18 mouse cellular contexts compared by ENCODE assay signal in the genomic region with DNA sequence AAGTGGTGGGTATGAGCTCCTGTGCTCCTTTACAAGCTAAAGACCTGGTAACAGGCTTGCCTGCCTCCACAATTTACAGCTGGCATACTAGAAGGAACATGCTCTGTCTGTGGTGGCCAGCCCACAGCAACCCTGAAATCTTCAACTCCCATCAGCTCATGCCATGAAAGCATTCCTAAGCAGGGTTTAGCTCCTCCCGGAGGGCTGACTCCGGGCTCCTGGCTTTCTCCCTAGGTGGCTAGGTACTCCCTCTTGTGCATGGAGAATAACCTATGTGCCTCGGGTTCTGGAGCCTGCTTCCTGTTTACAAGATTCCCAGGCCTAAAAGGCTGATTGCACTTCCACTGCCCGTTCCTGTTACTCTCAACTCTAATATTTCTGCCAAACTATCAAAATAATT. TPM values are rescaled to one million over a fixed set of nuclear protein-coding genes. Genes with fewer than 3 reads are reported as not detected.
DNase-seq lines count a peak whose midpoint lies in the region; ATAC-seq and TF ChIP-seq lines count a peak whose summit lies in the region.
"Had no signal": no experiment of that assay in that cellular context is flagged by ENCODE, and none has a peak within 500 bp of the region (broad histone marks: within the 10 kb centered on the region; RNA-seq: fewer than 3 reads in every experiment).

No protein-coding gene starts in this region.

- no peak overlapping the region for H3K4me2 ChIP-seq in heart, embryonic 13.5 days
- H3K4me2 ChIP-seq in lung, embryonic 15.5 days, result no peak overlapping the region
- no peak overlapping the region for H3K4me2 ChIP-seq in lung, postnatal 0 days (replicated peaks; ENCODE audit: low read depth, low read length)
- H3K4me2 ChIP-seq in embryonic facial prominence, embryonic 13.5 days, result no peak overlapping the region
- H3K4me2 ChIP-seq: hindbrain, embryonic 15.5 days; limb, embryonic 12.5 days had no signal

- no peak overlapping the region for H3K4me3 ChIP-seq in heart, embryonic 13.5 days
- H3K4me3 ChIP-seq in heart, embryonic 10.5 days, result no peak overlapping the region
- H3K4me3 ChIP-seq in lung, embryonic 15.5 days, result no peak overlapping the region
- no peak overlapping the region for H3K4me3 ChIP-seq in lung, postnatal 0 days (ENCODE audit: low read depth, low read length)
- no peak overlapping the region for H3K4me3 ChIP-seq in E14TG2a.4 (replicated peaks; ENCODE audit: low read length)
- H3K4me3 ChIP-seq in embryonic facial prominence, embryonic 13.5 days, result no peak overlapping the region
- H3K4me3 ChIP-seq: hindbrain, embryonic 15.5 days; limb, embryonic 12.5 days; midbrain, embryonic 10.5 days had no signal

- ATAC-seq in heart, embryonic 13.5 days (ENCODE audit: extremely low read depth, insufficient number of reproducible peaks, low FRiP score, low TSS enrichment), result no peak
- no peak for ATAC-seq in lung, embryonic 15.5 days (ENCODE audit: borderline replicate concordance, extremely low read depth, low FRiP score, low TSS enrichment)
- no peak for ATAC-seq in lung, postnatal 0 days
- ATAC-seq in embryonic facial prominence, embryonic 13.5 days (ENCODE audit: insufficient number of reproducible peaks, insufficient read depth, low FRiP score, low TSS enrichment, low read depth), result no peak
- ATAC-seq: forebrain, postnatal 0 days had no signal

- no peak for DNase-seq in heart, embryonic 10.5 days (ENCODE audit: low spot score)
- no peak for DNase-seq in lung, postnatal 0 days (ENCODE audit: low spot score)
- DNase-seq in gastrocnemius, postnatal 4 days (ENCODE audit: low spot score in 2 of 2), result no peak
- DNase-seq: adrenal gland, postnatal 36 days; cerebellum, postnatal 10 days; embryo, embryonic 11 days; forebrain, postnatal 0 days; gastrocnemius, postnatal 14 days; heart, postnatal 14 days; kidney, adult 2 months; lung, postnatal 36 days had no signal

- no peak for TF ChIP-seq EP300 in lung, postnatal 0 days (IDR thresholded peaks at IDR 0.05)

- no peaks in the 10 kb centered on the region for H3K27me3 ChIP-seq in heart, embryonic 13.5 days (replicated peaks)
- H3K27me3 ChIP-seq in heart, embryonic 10.5 days (ENCODE audit: insufficient read depth, poor library complexity, severe bottlenecking), result no peaks in the 10 kb centered on the region
- H3K27me3 ChIP-seq in lung, embryonic 15.5 days, result no peaks in the 10 kb centered on the region
- no peaks in the 10 kb centered on the region for H3K27me3 ChIP-seq in lung, postnatal 0 days (replicated peaks; ENCODE audit: insufficient read depth, low read length)
- no peaks in the 10 kb centered on the region for H3K27me3 ChIP-seq in E14TG2a.4 (ENCODE audit: insufficient read depth, low read length)
- no peaks in the 10 kb centered on the region for H3K27me3 ChIP-seq in embryonic facial prominence, embryonic 13.5 days
- H3K27me3 ChIP-seq: hindbrain, embryonic 15.5 days; limb, embryonic 12.5 days had no signal

- H3K27ac ChIP-seq in heart, embryonic 13.5 days (replicated peaks), result no peak overlapping the region; the same call in 1 of the 2 replicates
- no peak overlapping the region for H3K27ac ChIP-seq in heart, embryonic 10.5 days
- H3K27ac ChIP-seq in lung, embryonic 15.5 days, result 0 out of 2 replicates have a peak overlapping the region, but pooled peaks have one; percentile 21
- H3K27ac ChIP-seq in lung, postnatal 0 days (ENCODE audit: low read length), result no peak overlapping the region
- H3K27ac ChIP-seq in embryonic facial prominence, embryonic 13.5 days, result no peak overlapping the region
- H3K27ac ChIP-seq: hindbrain, embryonic 15.5 days; limb, embryonic 12.5 days; midbrain, embryonic 10.5 days had no signal

- peaks cover 83% of the 10 kb centered on the region for H3K36me3 ChIP-seq in heart, embryonic 13.5 days
- H3K36me3 ChIP-seq in heart, embryonic 10.5 days, result peaks cover 72% of the 10 kb centered on the region
- H3K36me3 ChIP-seq in lung, embryonic 15.5 days, result peaks cover 59% of the 10 kb centered on the region
- H3K36me3 ChIP-seq in lung, postnatal 0 days (ENCODE audit: insufficient read depth, low read length), result peaks cover 20% of the 10 kb centered on the region
- peaks cover 88% of the 10 kb centered on the region for H3K36me3 ChIP-seq in E14TG2a.4 (ENCODE audit: insufficient read depth, low read length)
- H3K36me3 ChIP-seq in embryonic facial prominence, embryonic 13.5 days, result peaks cover 77% of the 10 kb centered on the region

- no peaks in the 10 kb centered on the region for H3K9me3 ChIP-seq in heart, embryonic 13.5 days
- H3K9me3 ChIP-seq in heart, embryonic 10.5 days, result no peaks in the 10 kb centered on the region
- no peaks in the 10 kb centered on the region for H3K9me3 ChIP-seq in lung, embryonic 15.5 days
- no peaks in the 10 kb centered on the region for H3K9me3 ChIP-seq in lung, postnatal 0 days (ENCODE audit: low read length)
- no peaks in the 10 kb centered on the region for H3K9me3 ChIP-seq in E14TG2a.4 (ENCODE audit: low read length)
- no peaks in the 10 kb centered on the region for H3K9me3 ChIP-seq in embryonic facial prominence, embryonic 13.5 days
- H3K9me3 ChIP-seq: hindbrain, embryonic 15.5 days; limb, embryonic 12.5 days; midbrain, embryonic 10.5 days had no signal

- 0 out of 2 replicates have a peak overlapping the region, but pooled peaks have one; percentile 37 for H3K9ac ChIP-seq in heart, embryonic 13.5 days
- no peak overlapping the region for H3K9ac ChIP-seq in lung, embryonic 15.5 days
- no peak overlapping the region; the same call in 1 of the 2 replicates for H3K9ac ChIP-seq in lung, postnatal 0 days (replicated peaks; ENCODE audit: low read depth)
- peak overlapping the region; percentile 49; the same call in 1 of the 2 replicates for H3K9ac ChIP-seq in embryonic facial prominence, embryonic 13.5 days
- H3K9ac ChIP-seq: forebrain, postnatal 0 days; hindbrain, embryonic 15.5 days; limb, embryonic 12.5 days had no signal

- TF ChIP-seq CTCF in lung, postnatal 0 days (IDR thresholded peaks at IDR 0.05), result no peak
- TF ChIP-seq CTCF in E14TG2a.4 (conservative IDR thresholded peaks at IDR 0.05; ENCODE audit: low read length), result 0 out of 2 replicates have a peak, but pooled peaks have one; percentile 2

- WGBS in heart, embryonic 13.5 days, result 46% methylated on average over 4 of the region's 4 CpGs
- WGBS in heart, embryonic 10.5 days, result 67% methylated on average over 4 of the region's 4 CpGs
- 50% methylated on average over 4 of the region's 4 CpGs for WGBS in lung, embryonic 15.5 days
- 44% methylated on average over 4 of the region's 4 CpGs for WGBS in lung, postnatal 0 days
- 64% methylated on average over 4 of the region's 4 CpGs for WGBS in embryonic facial prominence, embryonic 13.5 days

- peaks cover 3% of the 10 kb centered on the region; the same call in 1 of the 2 replicates for H3K4me1 ChIP-seq in heart, embryonic 13.5 days
- H3K4me1 ChIP-seq in heart, embryonic 10.5 days, result no peaks in the 10 kb centered on the region
- H3K4me1 ChIP-seq in lung, embryonic 15.5 days, result no peaks in the 10 kb centered on the region
- H3K4me1 ChIP-seq in lung, postnatal 0 days (ENCODE audit: insufficient read depth, low read depth, low read length), result no peaks in the 10 kb centered on the region
- peaks cover 9% of the 10 kb centered on the region; the same call in 1 of the 2 replicates for H3K4me1 ChIP-seq in E14TG2a.4 (replicated peaks; ENCODE audit: low read depth, low read length)
- H3K4me1 ChIP-seq in embryonic facial prominence, embryonic 13.5 days, result no peaks in the 10 kb centered on the region
- H3K4me1 ChIP-seq: hindbrain, embryonic 15.5 days; limb, embryonic 12.5 days; midbrain, embryonic 10.5 days had no signal

RNA-seq across cellular contexts. Expression of gene Gm9903, which starts 9.1 kb away (rescaled TPM):
- polyA plus RNA-seq in heart, embryonic 13.5 days (2015; fragmentation: Nextera tagmentation; extraction: Ambion mirVana), result 0.83 and 1.2 TPM in 2 replicates
- polyA plus RNA-seq in heart, embryonic 10.5 days (2016; fragmentation: Nextera tagmentation; extraction: Ambion mirVana), result 0.79 and 1.2 TPM in 2 replicates
- 0.33 and 0.37 TPM in 2 replicates for polyA plus RNA-seq in lung, embryonic 15.5 days (2015; fragmentation: Nextera tagmentation; extraction: Ambion mirVana)
- polyA plus RNA-seq in lung, postnatal 0 days (2015; fragmentation: Nextera tagmentation; extraction: Ambion mirVana), result 0.37 and 0.41 TPM in 2 replicates
- 0.38 and 0.44 TPM in 2 replicates for polyA plus RNA-seq in embryonic facial prominence, embryonic 13.5 days (2015; fragmentation: Nextera tagmentation; extraction: Ambion mirVana)
- 1 to 10 TPM; 1.8 to 1.9 TPM for total RNA-seq in gastrocnemius, postnatal 4 days (2021)

RNA-seq across cellular contexts. Expression of gene Fam53a, which starts 9.4 kb away (rescaled TPM):
- 46.9 and 50.2 TPM in 2 replicates for polyA plus RNA-seq in heart, embryonic 13.5 days (2015; fragmentation: Nextera tagmentation; extraction: Ambion mirVana)
- 65.4 and 67.4 TPM in 2 replicates for polyA plus RNA-seq in heart, embryonic 10.5 days (2016; fragmentation: Nextera tagmentation; extraction: Ambion mirVana)
- polyA plus RNA-seq in lung, embryonic 15.5 days (2015; fragmentation: Nextera tagmentation; extraction: Ambion mirVana), result 55.2 and 56.9 TPM in 2 replicates
- 43.9 and 46.1 TPM in 2 replicates for polyA plus RNA-seq in lung, postnatal 0 days (2015; fragmentation: Nextera tagmentation; extraction: Ambion mirVana)
- polyA plus RNA-seq in embryonic facial prominence, embryonic 13.5 days (2015; fragmentation: Nextera tagmentation; extraction: Ambion mirVana), result 63.3 and 67.7 TPM in 2 replicates
- 10 to 100 TPM; 37.5 to 42.7 TPM for total RNA-seq in gastrocnemius, postnatal 4 days (2021)

RNA-seq across cellular contexts. Expression of gene Slbp, which starts 13.5 kb away (rescaled TPM):
- 114 and 121 TPM in 2 replicates for polyA plus RNA-seq in heart, embryonic 13.5 days (2015; fragmentation: Nextera tagmentation; extraction: Ambion mirVana)
- 173 and 225 TPM in 2 replicates for polyA plus RNA-seq in heart, embryonic 10.5 days (2016; fragmentation: Nextera tagmentation; extraction: Ambion mirVana)
- polyA plus RNA-seq in lung, embryonic 15.5 days (2015; fragmentation: Nextera tagmentation; extraction: Ambion mirVana), result 274 and 284 TPM in 2 replicates
- polyA plus RNA-seq in lung, postnatal 0 days (2015; fragmentation: Nextera tagmentation; extraction: Ambion mirVana), result 81.2 and 85.6 TPM in 2 replicates
- 246 and 251 TPM in 2 replicates for polyA plus RNA-seq in embryonic facial prominence, embryonic 13.5 days (2015; fragmentation: Nextera tagmentation; extraction: Ambion mirVana)
- 10 to 100 TPM; 38.4 to 42.2 TPM for total RNA-seq in gastrocnemius, postnatal 4 days (2021)

RNA-seq across cellular contexts. Expression of gene Tacc3, which starts 19.1 kb away (rescaled TPM):
- polyA plus RNA-seq in heart, embryonic 13.5 days (2015; fragmentation: Nextera tagmentation; extraction: Ambion mirVana), result 122 and 125 TPM in 2 replicates
- 185 and 235 TPM in 2 replicates for polyA plus RNA-seq in heart, embryonic 10.5 days (2016; fragmentation: Nextera tagmentation; extraction: Ambion mirVana)
- polyA plus RNA-seq in lung, embryonic 15.5 days (2015; fragmentation: Nextera tagmentation; extraction: Ambion mirVana), result 217 and 227 TPM in 2 replicates
- polyA plus RNA-seq in lung, postnatal 0 days (2015; fragmentation: Nextera tagmentation; extraction: Ambion mirVana), result 12.5 and 14.5 TPM in 2 replicates
- 207 and 208 TPM in 2 replicates for polyA plus RNA-seq in embryonic facial prominence, embryonic 13.5 days (2015; fragmentation: Nextera tagmentation; extraction: Ambion mirVana)
- 10 to 100 TPM; 31.2 to 33.7 TPM for total RNA-seq in gastrocnemius, postnatal 4 days (2021)

RNA-seq across cellular contexts. Expression of gene Tmem129, which starts 19.4 kb away (rescaled TPM):
- polyA plus RNA-seq in heart, embryonic 13.5 days (2015; fragmentation: Nextera tagmentation; extraction: Ambion mirVana), result 32.0 and 33.0 TPM in 2 replicates
- 37.7 and 42.5 TPM in 2 replicates for polyA plus RNA-seq in heart, embryonic 10.5 days (2016; fragmentation: Nextera tagmentation; extraction: Ambion mirVana)
- 37.3 and 39.7 TPM in 2 replicates for polyA plus RNA-seq in lung, embryonic 15.5 days (2015; fragmentation: Nextera tagmentation; extraction: Ambion mirVana)
- polyA plus RNA-seq in lung, postnatal 0 days (2015; fragmentation: Nextera tagmentation; extraction: Ambion mirVana), result 22.5 and 25.1 TPM in 2 replicates
- polyA plus RNA-seq in embryonic facial prominence, embryonic 13.5 days (2015; fragmentation: Nextera tagmentation; extraction: Ambion mirVana), result 39.9 and 40.0 TPM in 2 replicates
- total RNA-seq in gastrocnemius, postnatal 4 days (2021), result 10 to 100 TPM; 26.5 to 27.1 TPM

Comparison
In these comparisons a context has a peak if more than half of its experiments do, and no peak if none do; other contexts are left out.
1. H3K9ac ChIP-seq: peak in heart, embryonic 13.5 days (single experiment) and embryonic facial prominence, embryonic 13.5 days (single experiment); none in lung, embryonic 15.5 days (single experiment) and lung, postnatal 0 days (single experiment).